Mouse (Mus musculus) limb, embryonic 15.5 days (tissue): ENCODE results near the gene Hal. TPM values are rescaled to one million over a fixed set of nuclear protein-coding genes. Genes with fewer than 3 reads are reported as not detected.

Source experiments
- ATAC-seq: fragments of 200-750 bp; cut with Nextera tagmentation; 2 replicates; pipeline ENCODE4 v1.8.0; 2017; ENCODE audit warnings: low read depth, moderate TSS enrichment; ENCODE audit not compliant: insufficient number of reproducible peaks, low FRiP score, low TSS enrichment
- H3K27ac ChIP-seq: fragments of 300-500 bp; sonication (generic); 2 replicates; pipeline ENCODE4 v1.5.1; 2015; ENCODE audit warnings: moderate library complexity, mild to moderate bottlenecking, inconsistent platforms
- H3K27me3 ChIP-seq: fragments of 300-500 bp; sonication (generic); 2 replicates; pipeline ENCODE4 v1.6.1; 2015; ENCODE audit warnings: inconsistent platforms
- H3K36me3 ChIP-seq: fragments of 300-500 bp; sonication (generic); 2 replicates; pipeline ENCODE4 v1.6.1; 2015; ENCODE audit warnings: inconsistent platforms
- H3K4me1 ChIP-seq: fragments of 300-500 bp; sonication (generic); 2 replicates; pipeline ENCODE4 v1.6.1; 2015; ENCODE audit warnings: inconsistent platforms
- H3K4me2 ChIP-seq: fragments of 300-500 bp; sonication (generic); 2 replicates; pipeline ENCODE4 v1.6.1; 2015; ENCODE audit warnings: mild to moderate bottlenecking, inconsistent platforms
- H3K4me3 ChIP-seq: fragments of 300-500 bp; sonication (generic); 2 replicates; pipeline ENCODE4 v1.5.1; 2015; ENCODE audit warnings: mild to moderate bottlenecking, inconsistent platforms
- H3K9ac ChIP-seq: fragments of 300-500 bp; sonication (generic); 2 replicates; pipeline ENCODE4 v1.6.1; 2015; ENCODE audit warnings: inconsistent platforms
- H3K9me3 ChIP-seq: fragments of 300-500 bp; sonication (generic); 2 replicates; pipeline ENCODE4 v1.6.1; 2016; ENCODE audit warnings: inconsistent platforms
- WGBS: fragments of 180-500 bp; shearing (Covaris S2); methylation state at CpG from one replicate; pipeline ENCODE4 v1.1.7; 2015; 5-methylcytosine and 5-hydroxymethylcytosine counted together
- polyA plus RNA-seq: library from polyadenylated mRNA; unstranded; fragments of >200 nt; fragmentation: Nextera tagmentation; extraction: Ambion mirVana; gene quantifications from 2 replicates; pipeline ENCODE4 v1.2.1, GENCODE M21; 2015

Hal gene
- polyA plus RNA-seq, 1 experiment from 2014 or later = 2.0 TPM

DNA sequence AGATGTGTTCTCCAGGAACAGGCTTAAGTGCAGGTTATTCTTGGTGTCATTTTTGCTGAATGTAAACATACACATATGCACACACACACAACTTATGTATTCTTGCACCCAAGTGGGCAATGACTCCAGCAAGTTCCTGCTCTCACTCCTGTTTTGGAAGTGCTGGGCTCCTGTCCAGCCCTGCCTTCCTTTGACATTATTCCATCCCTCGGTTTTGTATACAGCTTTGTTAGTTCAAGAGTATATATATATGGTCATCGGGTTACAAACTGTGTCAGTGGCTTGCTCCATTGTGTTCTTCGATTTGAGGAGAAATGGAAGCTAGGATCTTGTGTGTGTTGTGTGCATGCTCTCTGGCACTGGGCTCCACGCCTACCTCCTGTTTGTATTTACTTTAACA lies 29.6 kb downstream of the Hal start:
- H3K36me3 ChIP-seq = no peaks in the 10 kb centered on the region
- H3K4me1 ChIP-seq = no peaks in the 10 kb centered on the region; the same call in 1 of the 2 replicates
- H3K4me3 ChIP-seq = no peak overlapping the region
- no peak overlapping the region for H3K4me2 ChIP-seq
- H3K27me3 ChIP-seq = no peaks in the 10 kb centered on the region
- no peak for ATAC-seq
- H3K9me3 ChIP-seq = no peaks in the 10 kb centered on the region
- no peak overlapping the region for H3K9ac ChIP-seq
- no peak overlapping the region for H3K27ac ChIP-seq
- WGBS = 85% methylated on average over 4 of the region's 4 CpGs

DNA sequence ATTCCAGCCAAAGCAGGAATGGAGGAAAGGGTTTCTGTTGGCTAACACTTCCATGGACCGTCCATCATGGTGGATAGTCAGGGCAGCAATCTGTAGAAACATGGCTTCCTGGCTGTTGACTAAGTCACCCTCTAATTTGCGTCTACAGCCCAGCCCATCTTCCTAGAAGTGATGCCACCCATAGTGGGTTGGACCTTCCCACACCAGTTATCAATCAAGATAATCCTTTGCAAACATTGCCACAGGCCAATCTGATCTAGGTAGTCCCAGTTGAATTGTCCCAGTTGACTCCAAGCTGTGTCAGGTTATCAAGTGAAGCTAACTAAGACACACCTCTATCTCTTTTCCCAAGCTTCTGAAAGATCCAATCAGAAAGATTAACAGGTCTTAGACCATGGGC lies 30.1 kb downstream of the Hal start:
- Histone ChIP-seq H3K4me3 (no peak overlapping the region), H3K4me2 (no peak overlapping the region), H3K9me3 (no peaks in the 10 kb centered on the region), H3K27me3 (no peaks in the 10 kb centered on the region), H3K4me1 (no peaks in the 10 kb centered on the region; the same call in 1 of the 2 replicates), H3K27ac (no peak overlapping the region), H3K9ac (no peak overlapping the region), H3K36me3 (no peaks in the 10 kb centered on the region)
- WGBS = 91% methylated on average over 2 of the region's 2 CpGs
- ATAC-seq = no peak

DNA sequence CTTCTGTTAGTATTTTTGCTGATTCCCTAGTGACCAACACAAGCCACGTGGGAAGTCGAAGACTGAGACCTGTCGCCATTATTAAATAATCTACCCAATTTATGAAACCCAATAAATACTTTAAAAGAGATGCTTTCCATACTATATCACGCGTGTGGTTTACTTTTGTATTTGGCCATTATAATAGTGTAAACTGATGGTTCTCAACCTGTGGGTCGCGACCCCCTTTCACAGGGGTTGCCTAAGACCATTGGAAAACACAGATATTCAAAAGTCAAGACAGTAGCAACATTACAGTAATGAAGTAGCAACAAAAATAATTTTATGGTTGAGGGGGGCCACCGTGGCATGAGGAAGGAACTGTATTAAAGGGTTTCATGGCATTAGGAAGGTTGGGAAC lies 30.6 kb downstream of the Hal start:
- Histone ChIP-seq H3K4me2 (no peak overlapping the region), H3K27me3 (no peaks in the 10 kb centered on the region), H3K4me3 (no peak overlapping the region), H3K4me1 (no peaks in the 10 kb centered on the region; the same call in 1 of the 2 replicates), H3K9me3 (no peaks in the 10 kb centered on the region), H3K9ac (no peak overlapping the region), H3K27ac (no peak overlapping the region), H3K36me3 (no peaks in the 10 kb centered on the region)
- 91% methylated on average over 8 of the region's 8 CpGs for WGBS
- no peak for ATAC-seq

DNA sequence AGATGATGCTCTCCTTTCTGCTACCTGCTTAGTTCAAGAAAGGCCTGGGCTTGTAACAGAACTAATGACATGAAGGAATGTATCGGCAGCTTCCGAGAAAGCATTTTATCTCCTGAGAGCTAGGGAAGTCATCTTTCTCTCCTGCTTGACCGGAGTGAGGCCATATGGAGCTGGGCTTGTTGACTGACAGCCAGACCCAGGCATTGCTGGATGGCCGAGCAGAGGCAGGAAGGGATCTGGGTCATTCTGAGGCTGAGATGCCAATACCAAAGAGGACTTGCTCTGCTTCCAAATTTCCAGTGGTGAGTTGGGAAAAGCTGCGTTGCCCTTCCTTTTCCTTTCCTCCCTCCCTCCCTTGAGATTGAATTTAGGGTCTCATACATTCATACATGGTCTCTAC lies 31.2 kb downstream of the Hal start:
- H3K9ac ChIP-seq = no peak overlapping the region
- no peak overlapping the region for H3K27ac ChIP-seq
- 77% methylated on average over 5 of the region's 5 CpGs for WGBS
- no peak for ATAC-seq
- H3K36me3 ChIP-seq = no peaks in the 10 kb centered on the region
- H3K4me3 ChIP-seq = no peak overlapping the region
- H3K9me3 ChIP-seq = no peaks in the 10 kb centered on the region
- H3K4me1 ChIP-seq = no peaks in the 10 kb centered on the region; the same call in 1 of the 2 replicates
- H3K4me2 ChIP-seq = no peak overlapping the region
- H3K27me3 ChIP-seq = no peaks in the 10 kb centered on the region

DNA sequence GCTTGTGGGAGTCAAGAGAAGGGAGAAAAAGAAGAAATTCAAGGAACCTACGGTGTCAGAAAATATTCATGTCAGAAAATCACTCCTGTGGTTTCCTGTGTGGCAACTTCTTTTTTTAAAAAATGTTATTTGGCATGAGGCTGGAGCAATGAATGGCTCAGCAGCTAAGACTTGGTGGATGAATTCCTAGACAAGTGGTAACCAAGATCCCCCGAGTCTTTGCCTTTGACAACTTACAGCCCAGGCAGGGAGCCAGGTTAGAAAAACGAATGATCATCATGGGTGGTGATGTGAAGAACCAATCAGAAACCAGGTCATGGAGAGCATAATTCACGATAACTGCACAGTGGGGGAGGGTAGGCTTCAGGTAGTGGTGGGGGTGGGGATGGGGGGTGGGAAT lies 32.4 kb downstream of the Hal start:
- Histone ChIP-seq H3K9ac (no peak overlapping the region), H3K27me3 (no peaks in the 10 kb centered on the region), H3K27ac (no peak overlapping the region), H3K4me2 (no peak overlapping the region), H3K4me3 (no peak overlapping the region), H3K4me1 (no peaks in the 10 kb centered on the region; the same call in 1 of the 2 replicates), H3K36me3 (no peaks in the 10 kb centered on the region), H3K9me3 (no peaks in the 10 kb centered on the region)
- WGBS = 62% methylated on average over 4 of the region's 4 CpGs
- ATAC-seq = no peak

DNA sequence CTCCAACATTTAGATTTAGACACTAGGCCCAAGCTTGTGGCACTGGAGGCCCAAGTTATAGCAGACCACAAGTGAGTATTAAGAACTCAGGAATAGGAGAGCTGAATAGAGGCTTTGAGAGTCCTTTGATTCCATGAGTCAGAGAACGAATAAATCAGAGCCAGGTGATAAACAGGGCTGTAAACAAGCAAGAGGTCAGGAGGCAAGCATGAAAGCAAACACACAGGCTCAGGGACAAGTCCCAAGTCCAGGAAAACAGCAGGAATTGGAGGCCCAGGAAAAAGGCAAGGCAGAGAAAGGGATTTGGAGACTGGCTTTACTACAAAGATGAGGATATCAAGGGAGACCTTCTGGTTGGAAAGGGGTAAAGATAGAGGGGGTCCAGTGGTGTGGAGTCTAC lies 36.8 kb downstream of the Hal start:
- no peak for ATAC-seq
- no peak overlapping the region for H3K4me3 ChIP-seq
- 49% methylated on average over 1 of the region's 1 CpGs for WGBS
- H3K4me2 ChIP-seq = no peak overlapping the region
- no peaks in the 10 kb centered on the region for H3K9me3 ChIP-seq
- no peaks in the 10 kb centered on the region for H3K27me3 ChIP-seq
- no peaks in the 10 kb centered on the region for H3K36me3 ChIP-seq
- H3K4me1 ChIP-seq = no peaks in the 10 kb centered on the region; the same call in 1 of the 2 replicates
- H3K27ac ChIP-seq = no peak overlapping the region
- H3K9ac ChIP-seq = no peak overlapping the region

DNA sequence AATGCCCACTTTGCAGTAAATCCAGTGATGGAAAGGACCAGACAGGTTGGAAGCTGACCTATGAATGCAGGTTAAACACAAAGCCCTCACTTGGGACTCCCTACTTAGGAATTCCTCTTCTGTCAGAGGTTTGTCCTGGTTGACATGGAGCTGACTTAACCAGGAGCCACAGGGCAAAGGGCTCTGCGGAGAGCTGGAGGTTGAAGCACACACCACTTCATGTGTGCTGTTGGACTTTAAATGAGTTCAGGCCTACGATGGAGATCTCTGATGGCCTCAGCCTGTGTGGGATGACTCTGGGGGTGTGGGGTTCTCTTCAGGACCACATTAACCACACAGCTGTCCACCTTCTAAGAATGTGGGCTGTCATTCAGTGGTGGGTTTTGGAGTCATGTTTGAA lies 49.7 kb downstream of the Hal start:
- 84% methylated on average over 2 of the region's 2 CpGs for WGBS
- H3K4me1 ChIP-seq = peaks cover 15% of the 10 kb centered on the region
- ATAC-seq = no peak

DNA sequence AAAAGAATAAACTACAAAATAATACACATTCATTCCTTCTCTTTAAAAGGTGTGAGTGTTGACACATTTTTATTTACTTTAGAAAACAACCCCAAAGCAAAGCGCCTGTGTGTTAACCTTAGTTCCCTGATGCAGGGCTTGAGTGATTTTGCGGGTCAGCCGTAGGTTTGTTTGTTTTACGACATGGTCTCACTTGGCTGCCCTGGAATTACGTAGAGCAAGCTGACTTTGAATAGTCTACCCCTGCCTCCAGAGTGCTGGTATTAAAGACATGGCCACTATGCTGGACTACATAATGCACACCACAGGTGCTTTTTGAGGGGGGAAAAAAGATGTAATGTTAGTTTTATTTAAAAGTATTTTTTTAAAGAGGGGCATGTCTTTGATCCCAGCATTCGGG lies 50.2 kb downstream of the Hal start:
- 51% methylated on average over 6 of the region's 6 CpGs for WGBS
- no peak for ATAC-seq
- no peaks in the 10 kb centered on the region for H3K9me3 ChIP-seq

More for the DNA sequence above, 49.7 kb downstream of the Hal start:
- no peaks in the 10 kb centered on the region for H3K36me3 ChIP-seq
- no peak overlapping the region for H3K4me3 ChIP-seq
- H3K9ac ChIP-seq = no peak overlapping the region
- peaks cover 7% of the 10 kb centered on the region for H3K27me3 ChIP-seq
- H3K9me3 ChIP-seq = no peaks in the 10 kb centered on the region
- H3K27ac ChIP-seq = no peak overlapping the region
- H3K4me2 ChIP-seq = no peak overlapping the region

DNA sequence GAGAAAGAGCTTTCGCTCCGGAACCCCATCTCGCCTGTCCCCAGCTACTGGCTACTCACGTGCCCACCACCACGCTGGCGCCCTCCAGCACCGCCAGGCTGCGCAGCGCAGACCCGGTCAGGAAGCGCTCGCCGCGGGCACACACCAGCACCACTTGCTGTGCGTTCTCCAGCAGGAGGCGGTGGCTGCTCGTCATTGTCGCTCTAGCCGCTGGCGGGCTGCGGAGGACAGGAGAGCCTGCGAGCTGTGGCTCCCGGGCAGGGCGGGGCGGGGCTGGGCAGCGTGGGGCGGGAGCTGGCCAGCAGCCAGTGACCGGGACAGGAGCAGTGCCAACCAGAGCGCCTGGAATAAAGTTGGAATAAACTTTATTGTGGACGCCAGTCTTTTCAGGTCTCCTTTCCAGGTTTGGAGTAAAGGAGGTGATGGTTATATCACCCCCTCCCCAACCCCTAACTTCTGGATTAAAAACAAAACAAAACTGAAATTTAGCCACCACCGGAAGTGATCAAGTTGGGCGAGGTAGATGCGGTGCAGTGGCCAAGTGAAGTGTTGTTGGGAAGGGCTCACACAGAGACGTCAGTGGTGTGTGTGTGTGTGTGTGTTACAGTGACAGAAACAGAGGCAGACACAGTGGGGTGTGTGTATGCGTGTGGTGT lies 51.3 kb downstream of the Hal start, which contains the start of gene Amdhd1:
Amdhd1 (minus strand) TSS at position 259 of the 656 bp plus-strand sequence.
- ATAC-seq = peak; percentile 61; the same call in 1 of the 2 replicates
- H3K9ac ChIP-seq = peak within 1 kb of the TSS; percentile 33; the same call in 1 of the 2 replicates
- no peak within 1 kb of the TSS for H3K27ac ChIP-seq
- no peaks in the 10 kb centered on the region for H3K9me3 ChIP-seq
- H3K4me1 ChIP-seq = peaks cover 11% of the 10 kb centered on the region
- H3K36me3 ChIP-seq = no peaks in the 10 kb centered on the region
- H3K27me3 ChIP-seq = peaks cover 3% of the 10 kb centered on the region; the same call in 1 of the 2 replicates
- H3K4me3 ChIP-seq = peak within 1 kb of the TSS; percentile 43
- WGBS = 3% methylated on average over 35 of the region's 35 CpGs
- H3K4me2 ChIP-seq = peak within 1 kb of the TSS; percentile 86

More for the DNA sequence above, 50.2 kb downstream of the Hal start:
- Histone ChIP-seq H3K4me2 (no peak overlapping the region), H3K27ac (no peak overlapping the region), H3K9ac (no peak overlapping the region), H3K36me3 (no peaks in the 10 kb centered on the region), H3K4me3 (no peak overlapping the region), H3K4me1 (peaks cover 15% of the 10 kb centered on the region), H3K27me3 (peaks cover 7% of the 10 kb centered on the region)

DNA sequence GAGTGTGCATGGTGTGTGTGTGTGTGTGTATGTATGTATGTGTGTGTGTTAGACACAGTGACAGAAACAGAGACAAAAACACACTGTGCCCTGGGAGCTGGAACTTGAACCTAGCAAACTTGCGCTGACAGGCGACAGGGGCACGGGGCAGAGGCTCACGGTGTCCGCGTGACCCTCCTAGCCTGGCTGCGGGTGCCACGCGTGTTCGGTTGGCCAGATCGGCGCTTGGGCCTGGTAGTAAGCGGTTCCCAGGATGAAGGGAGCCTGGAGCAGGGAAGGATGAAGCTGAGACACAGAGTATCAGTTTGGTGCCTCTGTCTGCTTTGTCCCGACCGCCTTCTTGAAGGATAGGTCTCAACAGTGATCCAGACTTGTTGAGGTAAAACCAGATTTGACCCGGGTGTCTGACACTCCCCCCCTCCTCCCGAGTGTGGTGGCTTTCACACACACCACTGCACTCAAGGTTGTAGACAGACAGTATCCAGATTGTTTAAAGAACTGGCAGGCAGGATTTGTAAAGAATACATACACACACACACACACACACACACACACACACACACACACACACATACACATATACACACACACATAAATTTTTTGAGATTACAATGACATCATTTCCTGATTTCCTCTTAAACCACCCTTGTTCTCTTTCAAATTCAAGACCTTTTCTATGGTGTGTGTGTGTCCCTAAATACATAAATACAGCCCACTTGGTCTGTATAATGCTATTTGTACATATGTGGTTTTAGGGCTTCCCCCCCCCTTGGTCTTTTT lies 52.1 kb downstream of the Hal start, which contains the start of gene Ccdc38:
Ccdc38 (plus strand) TSS at position 202 of the 780 bp plus-strand sequence.
- WGBS = 62% methylated on average over 17 of the region's 17 CpGs
- 0 out of 2 replicates have a peak, but pooled peaks cover 3% of the 10 kb centered on the region for H3K27me3 ChIP-seq
- ATAC-seq = no peak
- peak within 1 kb of the TSS; percentile 86 for H3K4me2 ChIP-seq
- peaks cover 11% of the 10 kb centered on the region for H3K4me1 ChIP-seq
- H3K9me3 ChIP-seq = no peaks in the 10 kb centered on the region
- no peaks in the 10 kb centered on the region for H3K36me3 ChIP-seq
- no peak within 1 kb of the TSS for H3K27ac ChIP-seq
- H3K9ac ChIP-seq = peak within 1 kb of the TSS; percentile 33; the same call in 1 of the 2 replicates
- H3K4me3 ChIP-seq = peak within 1 kb of the TSS; percentile 43

DNA sequence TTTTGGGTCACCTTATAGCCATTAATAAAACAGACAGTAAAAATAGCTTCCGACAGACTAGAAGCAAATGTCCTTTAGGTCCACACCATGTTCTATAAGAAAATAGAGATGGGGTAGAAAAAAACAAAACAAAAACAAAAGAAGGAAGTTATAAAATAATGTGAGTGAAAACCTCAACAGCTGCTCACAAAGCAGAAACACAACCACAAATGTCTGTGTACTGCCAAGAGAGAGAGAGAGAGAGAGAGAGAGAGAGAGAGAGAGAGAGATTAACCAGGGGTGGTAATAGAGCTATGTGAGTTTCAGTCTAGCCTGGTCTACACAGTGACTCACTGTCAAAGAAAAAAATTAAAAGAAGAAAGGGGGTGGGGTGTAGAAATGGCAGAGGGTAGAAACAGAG lies 53.0 kb downstream of the Hal start:
- H3K27me3 ChIP-seq = 0 out of 2 replicates have a peak, but pooled peaks cover 3% of the 10 kb centered on the region
- 57% methylated on average over 1 of the region's 1 CpGs for WGBS
- ATAC-seq = no peak
- H3K4me1 ChIP-seq = peaks cover 11% of the 10 kb centered on the region
- no peak overlapping the region for H3K4me2 ChIP-seq
- H3K9ac ChIP-seq = no peak overlapping the region
- no peak overlapping the region for H3K4me3 ChIP-seq
- no peaks in the 10 kb centered on the region for H3K9me3 ChIP-seq
- H3K36me3 ChIP-seq = no peaks in the 10 kb centered on the region
- no peak overlapping the region for H3K27ac ChIP-seq

DNA sequence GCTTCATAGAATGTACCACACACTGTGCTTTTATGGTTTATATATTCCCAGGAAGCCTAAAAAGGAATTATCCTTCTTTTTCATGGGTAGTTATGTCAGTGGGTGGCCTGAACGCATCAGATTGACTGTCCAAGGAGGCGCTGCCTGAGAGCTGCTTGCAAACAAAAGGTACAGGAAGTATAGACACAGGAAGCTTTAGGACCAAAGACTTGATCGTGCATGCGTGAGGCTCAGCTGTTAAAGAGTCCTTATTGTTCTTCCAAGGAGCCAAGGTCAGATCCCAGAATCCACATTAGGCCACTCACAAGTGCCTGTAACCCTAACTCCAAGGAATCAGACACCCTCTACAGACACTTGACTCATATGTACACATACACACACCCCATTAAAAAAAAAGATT lies 53.8 kb downstream of the Hal start:
- ATAC-seq = no peak
- WGBS = 65% methylated on average over 4 of the region's 4 CpGs

More for the DNA sequence above, 53.8 kb downstream of the Hal start:
- no peak overlapping the region for H3K4me3 ChIP-seq
- no peaks in the 10 kb centered on the region for H3K36me3 ChIP-seq
- H3K9ac ChIP-seq = no peak overlapping the region
- peaks cover 11% of the 10 kb centered on the region for H3K4me1 ChIP-seq
- H3K9me3 ChIP-seq = no peaks in the 10 kb centered on the region
- no peak overlapping the region for H3K4me2 ChIP-seq
- H3K27ac ChIP-seq = no peak overlapping the region
- 0 out of 2 replicates have a peak, but pooled peaks cover 3% of the 10 kb centered on the region for H3K27me3 ChIP-seq
